Mouse (Mus musculus): ENCODE data around the gene Tmem150a. TPM values are rescaled to one million over a fixed set of nuclear protein-coding genes. Genes with fewer than 3 reads are reported as not detected.

Gene Tmem150a
- 1 to 10 TPM in 1 of 2 experiments, under 1 TPM in 1; 0.73 to 1.1 TPM for total RNA-seq (2023)

GRCm38 (mm10) chr6:72355066-72355911 lies at the start of gene Tmem150a:
Gene Tmem150a, plus strand, starts transcription at chr6:72355447.

GRCm38 (mm10) chr6:72345074-72345567 lies 10.1 kb upstream of the Tmem150a start, which contains the start of gene Usp39:
Gene Usp39, minus strand, starts transcription at chr6:72345184.

GRCm38 (mm10) chr6:72347166-72347941 lies 7.9 kb upstream of the Tmem150a start, which contains the start of gene 0610030E20Rik:
Gene 0610030E20Rik, plus strand, starts transcription at chr6:72347317.

GRCm38 (mm10) chr6:72366844-72367443 lies 11.7 kb downstream of the Tmem150a start, which contains the start of gene Rnf181:
Gene Rnf181, minus strand, starts transcription at chr6:72366956.

GRCm38 (mm10) chr6:72380131-72380770 lies 25.0 kb downstream of the Tmem150a start, which contains the start of gene Vamp5:
Gene Vamp5, minus strand, starts transcription at chr6:72380468.

GRCm38 (mm10) chr6:72389941-72390771 lies 34.9 kb downstream of the Tmem150a start, which contains the start of gene Vamp8:
Gene Vamp8, minus strand, starts transcription at chr6:72390703.

Other genes starting within 250 kb of the Tmem150a start
- under 1 TPM in 1 of 2 experiments, not detected in 1; 0.36 TPM for gene Atoh8, start 119.9 kb upstream of the Tmem150a start, total RNA-seq (2023)
- not detected for gene Sftpb, start 50.8 kb upstream of the Tmem150a start, total RNA-seq (2023)
- gene Usp39, start 10.3 kb upstream of the Tmem150a start, total RNA-seq (2023) = 10 to 100 TPM; 32.3 to 33.0 TPM
- gene 0610030E20Rik, start 8.1 kb upstream of the Tmem150a start, total RNA-seq (2023) = 10 to 100 TPM; 20.8 to 21.8 TPM
- gene Rnf181, start 11.5 kb downstream of the Tmem150a start, total RNA-seq (2023) = 10 to 100 TPM; 59.7 to 69.4 TPM
- 10 to 100 TPM; 22.0 to 32.9 TPM for gene Vamp5, start 25.0 kb downstream of the Tmem150a start, total RNA-seq (2023)
- 100 to 1,000 TPM; 201 to 211 TPM for gene Vamp8, start 35.3 kb downstream of the Tmem150a start, total RNA-seq (2023)
- 10 to 100 TPM; 14.1 to 18.7 TPM for gene Ggcx, start 58.9 kb downstream of the Tmem150a start, total RNA-seq (2023)
- 100 to 1,000 TPM; 204 to 208 TPM for gene Mat2a, start 84.1 kb downstream of the Tmem150a start, total RNA-seq (2023)
- gene Sh2d6, start 166.3 kb downstream of the Tmem150a start, total RNA-seq (2023) = under 1 TPM in 1 of 2 experiments, not detected in 1; 0.39 TPM
- gene Capg, start 188.9 kb downstream of the Tmem150a start, total RNA-seq (2023) = 100 to 1,000 TPM; 179 to 182 TPM
- 1 to 10 TPM; 7.4 to 8.7 TPM for gene Elmod3, start 243.0 kb downstream of the Tmem150a start, total RNA-seq (2023)
- gene Retsat, start 243.0 kb downstream of the Tmem150a start, total RNA-seq (2023) = 10 to 100 TPM; 21.5 to 27.7 TPM

All from monocyte, adult 59 days (primary cell).